Comparison of ENCODE assay signal across 11 mouse cellular contexts in genomic region chr14:30586780-30587461, GRCm38 (mm10). TPM values are rescaled to one million over a fixed set of nuclear protein-coding genes. Genes with fewer than 3 reads are reported as not detected.
DNase-seq lines count a peak whose midpoint lies in the region; ATAC-seq lines count a peak whose summit lies in the region.
"Had no signal": no experiment of that assay in that cellular context is flagged by ENCODE, and none has a peak within 500 bp of the region (broad histone marks: within the 10 kb centered on the region; RNA-seq: fewer than 3 reads in every experiment).

No protein-coding gene starts in this region.

- intact Hi-C loops in left cerebral cortex, postnatal 4 days (cut with DNase I), result no loop called here
- intact Hi-C loops in left cerebral cortex, postnatal 36 days (cut with DNase I), result no loop called here

- peak; percentile 82 for ATAC-seq in forebrain, embryonic 14.5 days
- ATAC-seq in midbrain, embryonic 14.5 days (ENCODE audit: low FRiP score, low TSS enrichment), result 0 out of 2 replicates have a peak, but pooled peaks have one; percentile 48

- no peak overlapping the region for H3K4me3 ChIP-seq in forebrain, embryonic 14.5 days (ENCODE audit: low read depth, low read length)
- H3K4me3 ChIP-seq in midbrain, embryonic 14.5 days (replicated peaks; ENCODE audit: low read depth, low read length), result no peak overlapping the region
- H3K4me3 ChIP-seq: layer of hippocampus, adult 2 months had no signal

- H3K4me1 ChIP-seq in forebrain, embryonic 14.5 days (ENCODE audit: control insufficient read depth, insufficient read depth, low read length), result peaks cover 5% of the 10 kb centered on the region; the same call in 1 of the 2 replicates
- peaks cover 15% of the 10 kb centered on the region; the same call in 1 of the 2 replicates for H3K4me1 ChIP-seq in midbrain, embryonic 14.5 days (ENCODE audit: control insufficient read depth, insufficient read depth, low read length)

- 33% methylated on average over 7 of the region's 7 CpGs for WGBS in forebrain, embryonic 14.5 days
- WGBS in midbrain, embryonic 14.5 days, result 49% methylated on average over 7 of the region's 7 CpGs

- H3K9ac ChIP-seq in forebrain, embryonic 14.5 days (ENCODE audit: low read length), result no peak overlapping the region
- H3K9ac ChIP-seq in midbrain, embryonic 14.5 days (replicated peaks; ENCODE audit: low read length), result no peak overlapping the region; the same call in 1 of the 2 replicates

- peak; percentile 36 for DNase-seq in left cerebral cortex, postnatal 4 days
- no peak for DNase-seq in left cerebral cortex, adult 9 months (ENCODE audit: low spot score in 2 of 2)
- DNase-seq in brain, embryonic 18.5 days (ENCODE audit: low read depth, low spot score), result peak; percentile 47
- peak; percentile 86 for DNase-seq in forebrain, embryonic 14.5 days (ENCODE audit: low spot score)
- peak; percentile 69 for DNase-seq in midbrain, embryonic 14.5 days
- DNase-seq in left cerebral cortex, postnatal 36 days (ENCODE audit: low spot score in 2 of 2), result no peak
- no peak for DNase-seq in gastrocnemius, postnatal 4 days (ENCODE audit: low spot score in 2 of 2)
- DNase-seq: cerebellum, adult 8-10 months; right cerebral cortex, postnatal 25 days had no signal

- no peaks in the 10 kb centered on the region for H3K27me3 ChIP-seq in forebrain, embryonic 14.5 days (replicated peaks; ENCODE audit: control insufficient read depth, insufficient read depth, low read length)
- H3K27me3 ChIP-seq in midbrain, embryonic 14.5 days (ENCODE audit: control insufficient read depth, insufficient read depth, low read length), result no peaks in the 10 kb centered on the region

- H3K9me3 ChIP-seq in forebrain, embryonic 14.5 days (replicated peaks; ENCODE audit: control insufficient read depth, low read length), result no peaks in the 10 kb centered on the region
- H3K9me3 ChIP-seq in midbrain, embryonic 14.5 days (ENCODE audit: control insufficient read depth, low read length), result no peaks in the 10 kb centered on the region

- no peak overlapping the region for H3K4me2 ChIP-seq in forebrain, embryonic 14.5 days (ENCODE audit: low read length)
- H3K4me2 ChIP-seq in midbrain, embryonic 14.5 days (ENCODE audit: low read length), result no peak overlapping the region

- H3K36me3 ChIP-seq in forebrain, embryonic 14.5 days (ENCODE audit: control insufficient read depth, insufficient read depth, low read length), result no peaks in the 10 kb centered on the region
- H3K36me3 ChIP-seq in midbrain, embryonic 14.5 days (ENCODE audit: control insufficient read depth, insufficient read depth, low read length), result no peaks in the 10 kb centered on the region

- peak overlapping the region; percentile 40; the same call in 1 of the 2 replicates for H3K27ac ChIP-seq in forebrain, embryonic 14.5 days (ENCODE audit: low read depth, low read length)
- H3K27ac ChIP-seq in midbrain, embryonic 14.5 days (replicated peaks; ENCODE audit: low read depth, low read length), result peak overlapping the region; percentile 45
- H3K27ac ChIP-seq: layer of hippocampus, adult 2 months; macrophage had no signal

RNA-seq across cellular contexts. Expression of gene Tkt, which starts 38.8 kb away (rescaled TPM):
- 100 to 1,000 TPM; 314 to 322 TPM for total RNA-seq in left cerebral cortex, postnatal 4 days (2021)
- 134 and 154 TPM in 2 replicates for polyA plus RNA-seq in forebrain, embryonic 14.5 days (2014; fragmentation: Nextera tagmentation; extraction: Ambion mirVana)
- 94.2 and 166 TPM in 2 replicates for polyA plus RNA-seq in midbrain, embryonic 14.5 days (2014; fragmentation: Nextera tagmentation; extraction: Ambion mirVana)
- total RNA-seq in left cerebral cortex, postnatal 36 days (2021), result 100 to 1,000 TPM; 160 to 179 TPM
- 10 to 100 TPM; 53.7 to 62.8 TPM for total RNA-seq in gastrocnemius, postnatal 4 days (2021)

RNA-seq across cellular contexts. Expression of gene Prkcd, which starts 39.1 kb away (rescaled TPM):
- total RNA-seq in left cerebral cortex, postnatal 4 days (2021), result 10 to 100 TPM; 39.5 to 41.4 TPM
- 17.9 and 19.5 TPM in 2 replicates for polyA plus RNA-seq in forebrain, embryonic 14.5 days (2014; fragmentation: Nextera tagmentation; extraction: Ambion mirVana)
- polyA plus RNA-seq in midbrain, embryonic 14.5 days (2014; fragmentation: Nextera tagmentation; extraction: Ambion mirVana), result 10.6 and 12.8 TPM in 2 replicates
- total RNA-seq in left cerebral cortex, postnatal 36 days (2021), result 10 to 100 TPM in 1 of 2 experiments, 1 to 10 TPM in 1; 9.8 to 15.4 TPM
- total RNA-seq in gastrocnemius, postnatal 4 days (2021), result 10 to 100 TPM; 25.3 to 32.0 TPM

Comparison
In these comparisons a context has a peak if more than half of its experiments do, and no peak if none do; other contexts are left out.
1. DNase-seq: peak in left cerebral cortex, postnatal 4 days (single experiment), brain, embryonic 18.5 days (single experiment), forebrain, embryonic 14.5 days (single experiment) and midbrain, embryonic 14.5 days (single experiment); none in left cerebral cortex, adult 9 months (0 of 2), left cerebral cortex, postnatal 36 days (0 of 2) and gastrocnemius, postnatal 4 days (0 of 2).